Mouse (Mus musculus) kidney, embryonic 14.5 days (tissue): ENCODE results near the gene Ppp6r1. TPM values are rescaled to one million over a fixed set of nuclear protein-coding genes. Genes with fewer than 3 reads are reported as not detected.

Source experiments
- ATAC-seq: fragments of 200-750 bp; cut with Nextera tagmentation; 2 replicates; pipeline ENCODE4 v1.8.0; 2017; ENCODE audit warnings: moderate number of reproducible peaks, mild to moderate bottlenecking, moderate TSS enrichment, moderate library complexity; ENCODE audit not compliant: low FRiP score, low TSS enrichment
- H3K27ac ChIP-seq: fragments of 300-500 bp; sonication (generic); 2 replicates; pipeline ENCODE4 v1.5.1; 2014; ENCODE audit warnings: low read depth, mild to moderate bottlenecking, low read length, moderate library complexity, mixed read lengths
- H3K27me3 ChIP-seq: fragments of 300-500 bp; sonication (generic); 2 replicates; pipeline ENCODE4 v1.6.1; 2014; ENCODE audit warnings: mild to moderate bottlenecking, low read length; ENCODE audit not compliant: control insufficient read depth, insufficient read depth
- H3K36me3 ChIP-seq: fragments of 300-500 bp; sonication (generic); 2 replicates; pipeline ENCODE4 v1.6.1; 2014; ENCODE audit warnings: low read length, mixed read lengths; ENCODE audit not compliant: control insufficient read depth, insufficient read depth
- H3K4me1 ChIP-seq: fragments of 300-500 bp; sonication (generic); 2 replicates; pipeline ENCODE4 v1.6.1; 2014; ENCODE audit warnings: low read length, mixed read lengths; ENCODE audit not compliant: control insufficient read depth, insufficient read depth
- H3K4me2 ChIP-seq: fragments of 300-500 bp; sonication (generic); replicated peaks from 2 replicates; pipeline ENCODE4 v1.6.1; 2014; ENCODE audit warnings: low read depth, mild to moderate bottlenecking, low read length
- H3K4me3 ChIP-seq: fragments of 300-500 bp; sonication (generic); 2 replicates; pipeline ENCODE4 v1.5.1; 2014; ENCODE audit warnings: mild to moderate bottlenecking, low read length
- H3K9ac ChIP-seq: fragments of 300-500 bp; sonication (generic); 2 replicates; pipeline ENCODE4 v1.6.1; 2014; ENCODE audit warnings: low read depth, mild to moderate bottlenecking, low read length, moderate library complexity
- H3K9me3 ChIP-seq: fragments of 300-500 bp; sonication (generic); 2 replicates; pipeline ENCODE4 v1.6.1; 2016; ENCODE audit warnings: low read length; ENCODE audit not compliant: control insufficient read depth
- WGBS: fragments of 180-500 bp; shearing (Covaris S2); extraction: QIAGEN DNeasy Blood & Tissue Kit; methylation state at CpG from one replicate; pipeline ENCODE4 v1.1.7; 2014; 5-methylcytosine and 5-hydroxymethylcytosine counted together
- polyA plus RNA-seq: library from polyadenylated mRNA; unstranded; fragments of >200 nt; fragmentation: Nextera tagmentation; extraction: Ambion mirVana; gene quantifications from 2 replicates; pipeline ENCODE4 v1.2.1, GENCODE M21; 2014

Ppp6r1 gene
- polyA plus RNA-seq, 1 experiment from 2014 or later = 10.2 TPM

- Histone ChIP-seq H3K4me1 (peaks cover 16% of the 10 kb centered on the region), H3K27ac (no peak overlapping the region), H3K4me2 (no peak overlapping the region), H3K4me3 (no peak overlapping the region), H3K36me3 (no peaks in the 10 kb centered on the region), H3K9ac (no peak overlapping the region), H3K9me3 (no peaks in the 10 kb centered on the region), H3K27me3 (no peaks in the 10 kb centered on the region)
- no peak for ATAC-seq
- WGBS = 83% methylated on average over 7 of the region's 7 CpGs
These were observed 5.0 kb downstream of the Ppp6r1 start for GRCm38 (mm10) chr7:4653780-4654179.

- Histone ChIP-seq H3K4me1 (peaks cover 16% of the 10 kb centered on the region), H3K27ac (no peak overlapping the region), H3K9ac (no peak overlapping the region), H3K36me3 (no peaks in the 10 kb centered on the region), H3K27me3 (no peaks in the 10 kb centered on the region), H3K9me3 (no peaks in the 10 kb centered on the region), H3K4me3 (no peak overlapping the region), H3K4me2 (no peak overlapping the region)
- WGBS = 83% methylated on average over 5 of the region's 5 CpGs
- ATAC-seq = no peak
These were observed 5.5 kb downstream of the Ppp6r1 start for GRCm38 (mm10) chr7:4653351-4653750.

GRCm38 (mm10) chr7:4652726-4653125, 6.1 kb downstream of the Ppp6r1 start:
- WGBS = 88% methylated on average over 5 of the region's 5 CpGs
- Histone ChIP-seq H3K4me1 (peaks cover 15% of the 10 kb centered on the region), H3K4me3 (no peak overlapping the region), H3K9ac (no peak overlapping the region), H3K27me3 (no peaks in the 10 kb centered on the region), H3K27ac (no peak overlapping the region), H3K36me3 (no peaks in the 10 kb centered on the region), H3K4me2 (no peak overlapping the region), H3K9me3 (no peaks in the 10 kb centered on the region)
- no peak for ATAC-seq

GRCm38 (mm10) chr7:4651581-4651980, 7.2 kb downstream of the Ppp6r1 start:
- Histone ChIP-seq H3K4me2 (no peak overlapping the region), H3K27ac (no peak overlapping the region), H3K4me3 (no peak overlapping the region), H3K4me1 (peaks cover 4% of the 10 kb centered on the region), H3K9ac (no peak overlapping the region), H3K27me3 (no peaks in the 10 kb centered on the region), H3K36me3 (peaks cover 5% of the 10 kb centered on the region; the same call in 1 of the 2 replicates), H3K9me3 (no peaks in the 10 kb centered on the region)
- WGBS = 73% methylated on average over 8 of the region's 8 CpGs
- no peak for ATAC-seq

GRCm38 (mm10) chr7:4647992-4648391, 10.8 kb downstream of the Ppp6r1 start:
- peaks cover 27% of the 10 kb centered on the region for H3K36me3 ChIP-seq
- WGBS = 91% methylated on average over 2 of the region's 2 CpGs

GRCm38 (mm10) chr7:4647291-4647690, 11.5 kb downstream of the Ppp6r1 start:
- Histone ChIP-seq H3K27ac (no peak overlapping the region), H3K36me3 (peaks cover 32% of the 10 kb centered on the region), H3K9ac (no peak overlapping the region), H3K27me3 (no peaks in the 10 kb centered on the region), H3K4me3 (no peak overlapping the region), H3K4me1 (no peaks in the 10 kb centered on the region), H3K9me3 (no peaks in the 10 kb centered on the region), H3K4me2 (no peak overlapping the region)
- 62% methylated on average over 6 of the region's 6 CpGs for WGBS
- no peak for ATAC-seq

More at GRCm38 (mm10) chr7:4647992-4648391, 10.8 kb downstream of the Ppp6r1 start:
- no peaks in the 10 kb centered on the region for H3K27me3 ChIP-seq
- no peaks in the 10 kb centered on the region for H3K4me1 ChIP-seq
- ATAC-seq = no peak
- H3K4me3 ChIP-seq = no peak overlapping the region
- no peaks in the 10 kb centered on the region for H3K9me3 ChIP-seq
- H3K9ac ChIP-seq = no peak overlapping the region
- H3K4me2 ChIP-seq = no peak overlapping the region
- no peak overlapping the region for H3K27ac ChIP-seq

- no peak for ATAC-seq
- H3K4me1 ChIP-seq = no peaks in the 10 kb centered on the region
- WGBS = 88% methylated on average over 3 of the region's 3 CpGs
- no peaks in the 10 kb centered on the region for H3K27me3 ChIP-seq
- peaks cover 37% of the 10 kb centered on the region for H3K36me3 ChIP-seq
- H3K27ac ChIP-seq = no peak overlapping the region
- H3K4me2 ChIP-seq = no peak overlapping the region
- no peaks in the 10 kb centered on the region for H3K9me3 ChIP-seq
- H3K9ac ChIP-seq = no peak overlapping the region
- no peak overlapping the region for H3K4me3 ChIP-seq
These were observed 12.0 kb downstream of the Ppp6r1 start for GRCm38 (mm10) chr7:4646806-4647205.

GRCm38 (mm10) chr7:4643225-4643624, 15.6 kb downstream of the Ppp6r1 start:
- Histone ChIP-seq H3K9ac (no peak overlapping the region), H3K4me1 (no peaks in the 10 kb centered on the region), H3K4me3 (no peak overlapping the region), H3K27ac (no peak overlapping the region), H3K9me3 (no peaks in the 10 kb centered on the region), H3K27me3 (no peaks in the 10 kb centered on the region), H3K36me3 (peaks cover 68% of the 10 kb centered on the region), H3K4me2 (no peak overlapping the region)
- no peak for ATAC-seq
- 95% methylated on average over 6 of the region's 6 CpGs for WGBS

- no peaks in the 10 kb centered on the region for H3K4me1 ChIP-seq
- peaks cover 79% of the 10 kb centered on the region for H3K36me3 ChIP-seq
- WGBS = 85% methylated on average over 7 of the region's 7 CpGs
- ATAC-seq = no peak
- no peaks in the 10 kb centered on the region for H3K27me3 ChIP-seq
- no peaks in the 10 kb centered on the region for H3K9me3 ChIP-seq
- no peak overlapping the region for H3K4me2 ChIP-seq
- no peak overlapping the region for H3K9ac ChIP-seq
- H3K4me3 ChIP-seq = no peak overlapping the region
- no peak overlapping the region for H3K27ac ChIP-seq
These were observed 16.9 kb downstream of the Ppp6r1 start for GRCm38 (mm10) chr7:4641956-4642355.
